8 mouse cellular contexts compared by ENCODE assay signal in genomic region chr6:52213119-52213986, GRCm38 (mm10). TPM values are rescaled to one million over a fixed set of nuclear protein-coding genes. Genes with fewer than 3 reads are reported as not detected.
DNase-seq lines count a peak whose midpoint lies in the region; ATAC-seq lines count a peak whose summit lies in the region.

Gene Hoxa3, minus strand, starts transcription at chr6:52213336.
Gene Gm28308, minus strand, starts transcription at chr6:52213339.

- H3K27ac ChIP-seq in forebrain, embryonic 12.5 days = no peak within 1 kb of the TSS

- no peak within 1 kb of the TSS for H3K4me3 ChIP-seq in forebrain, embryonic 12.5 days (replicated peaks)

- ATAC-seq in forebrain, embryonic 12.5 days (ENCODE audit: low FRiP score) = no peak

- DNase-seq in urinary bladder, adult 18-20 months (ENCODE audit: low spot score in 2 of 2) = peak; percentile 73 to 76
- no peak for DNase-seq in urinary bladder, postnatal 10 days (ENCODE audit: low spot score)
- DNase-seq in gastrocnemius, postnatal 4 days (ENCODE audit: low spot score in 2 of 2) = peak; percentile 40 to 68
- DNase-seq in kidney, postnatal 36 days = peak; percentile 85 to 88
- DNase-seq in mesoderm, embryonic 11.5 days (ENCODE audit: low read depth, low spot score) = peak; percentile 92
- DNase-seq in T-cell, adult 2 months (ENCODE audit: low spot score) = no peak
- no peak for DNase-seq in cerebellum, postnatal 36 days

- 2% methylated on average over 38 of the region's 38 CpGs for WGBS in forebrain, embryonic 12.5 days

- no peaks in the 10 kb centered on the region for H3K36me3 ChIP-seq in forebrain, embryonic 12.5 days (replicated peaks)

- H3K9ac ChIP-seq in forebrain, embryonic 12.5 days = no peak within 1 kb of the TSS

- peaks cover 19% of the 10 kb centered on the region for H3K4me1 ChIP-seq in forebrain, embryonic 12.5 days

- H3K4me2 ChIP-seq in forebrain, embryonic 12.5 days = no peak within 1 kb of the TSS

- H3K9me3 ChIP-seq in forebrain, embryonic 12.5 days = no peaks in the 10 kb centered on the region

- H3K27me3 ChIP-seq in forebrain, embryonic 12.5 days = peaks cover 99% of the 10 kb centered on the region

RNA-seq across cellular contexts. Expression of gene Hoxa3, which starts in this region (rescaled TPM):
- 1 to 10 TPM; 3.2 to 4.1 TPM for total RNA-seq in gastrocnemius, postnatal 4 days (2021)
- polyA plus RNA-seq in forebrain, embryonic 12.5 days (2016; fragmentation: Nextera tagmentation; extraction: Ambion mirVana) = 0.32 TPM in 1 of 2 replicates, not detected in the other

RNA-seq across cellular contexts. Expression of gene Gm28308, which starts in this region (rescaled TPM):
- under 1 TPM in 1 of 2 experiments, not detected in 1; 0.73 TPM for total RNA-seq in gastrocnemius, postnatal 4 days (2021)
- not detected in 2 replicates for polyA plus RNA-seq in forebrain, embryonic 12.5 days (2016; fragmentation: Nextera tagmentation; extraction: Ambion mirVana)

Comparison
In these comparisons a context has a peak if more than half of its experiments do, and no peak if none do; other contexts are left out.
1. DNase-seq: peak in urinary bladder, adult 18-20 months (2 of 2), gastrocnemius, postnatal 4 days (2 of 2), kidney, postnatal 36 days (2 of 2) and mesoderm, embryonic 11.5 days (single experiment); none in urinary bladder, postnatal 10 days (single experiment), T-cell, adult 2 months (single experiment) and cerebellum, postnatal 36 days (0 of 2).